Mouse (Mus musculus) ZHBTc4 (cell line): ENCODE data around the gene Klf1.
A peak's percentile ranks its signal among the peaks of the same experiment; 100 is the strongest.
"Not testable (repeated sequence)": the region's sequence is repeated elsewhere in the genome, so short reads cannot be mapped to it uniquely, and the experiment has no call there.

Source experiments
- DNase-seq: peaks from one replicate; pipeline ENCODE4 v3.0.0-alpha.2; 2011; ENCODE audit warnings: low read depth, low spot score

Gene Klf1

GRCm38 (mm10) chr8:84907493-84907892, 5.8 kb downstream of the Klf1 start:
- no peak for DNase-seq

GRCm38 (mm10) chr8:84907979-84908378, 6.3 kb downstream of the Klf1 start:
- DNase-seq = not testable (repeated sequence)

- DNase-seq = peak; percentile 99
Observed at GRCm38 (mm10) chr8:84908421-84909161, 6.9 kb downstream of the Klf1 start, which contains the start of gene Dnase2a. TSS of gene Dnase2a (plus strand) at chr8:84908560.

- no peak for DNase-seq
Observed at GRCm38 (mm10) chr8:84909162-84909767, 7.5 kb downstream of the Klf1 start.

GRCm38 (mm10) chr8:84909949-84910348, 8.2 kb downstream of the Klf1 start:
- DNase-seq = no peak

- no peak for DNase-seq
Observed at GRCm38 (mm10) chr8:84910551-84910950, 8.8 kb downstream of the Klf1 start.

- DNase-seq = no peak
Observed at GRCm38 (mm10) chr8:84911854-84912253, 10.1 kb downstream of the Klf1 start.

GRCm38 (mm10) chr8:84912391-84912790, 10.7 kb downstream of the Klf1 start:
- DNase-seq = no peak

- DNase-seq = peak; percentile 96
Observed at GRCm38 (mm10) chr8:84912895-84913501, 11.3 kb downstream of the Klf1 start.

- peak; percentile 60 for DNase-seq
Observed at GRCm38 (mm10) chr8:84913502-84913900, 11.8 kb downstream of the Klf1 start.

- peak; percentile 95 for DNase-seq
Observed at GRCm38 (mm10) chr8:84913960-84914359, 12.2 kb downstream of the Klf1 start.

- peak; percentile 99 for DNase-seq
Observed at GRCm38 (mm10) chr8:84915269-84915668, 13.5 kb downstream of the Klf1 start.

- DNase-seq = peak; percentile 67
Observed at GRCm38 (mm10) chr8:84917781-84918180, 16.1 kb downstream of the Klf1 start.

- DNase-seq = peak; percentile 66
Observed at GRCm38 (mm10) chr8:84918646-84919045, 16.9 kb downstream of the Klf1 start.

GRCm38 (mm10) chr8:84921596-84921995, 19.9 kb downstream of the Klf1 start:
- no peak for DNase-seq

- no peak for DNase-seq
Observed at GRCm38 (mm10) chr8:84925557-84925956, 23.8 kb downstream of the Klf1 start.

GRCm38 (mm10) chr8:84927513-84927912, 25.8 kb downstream of the Klf1 start:
- DNase-seq = no peak

- peak; percentile 83 for DNase-seq
Observed at GRCm38 (mm10) chr8:84928456-84929306, 27.0 kb downstream of the Klf1 start.

- no peak for DNase-seq
Observed at GRCm38 (mm10) chr8:84930582-84930981, 28.9 kb downstream of the Klf1 start.

GRCm38 (mm10) chr8:84933767-84934559, 32.2 kb downstream of the Klf1 start:
- no peak for DNase-seq

GRCm38 (mm10) chr8:84934860-84935259, 33.1 kb downstream of the Klf1 start:
- DNase-seq = peak; percentile 88
